Mouse (Mus musculus) T-helper 2 cell (primary cell): ENCODE measurements around the gene Ctss.
"Not testable (repeated sequence)": the region's sequence is repeated elsewhere in the genome, so short reads cannot be mapped to it uniquely, and the experiment has no call there.

Experiments used
- in situ Hi-C: fragments of 300-600 bp; cut with MboI, MseI; formaldehyde crosslinking; loops from one replicate; pipeline ENCODE4 v1.15.1; 2025; ENCODE audit warnings: high pct_unique_total_duplicates

Ctss gene

DNA sequence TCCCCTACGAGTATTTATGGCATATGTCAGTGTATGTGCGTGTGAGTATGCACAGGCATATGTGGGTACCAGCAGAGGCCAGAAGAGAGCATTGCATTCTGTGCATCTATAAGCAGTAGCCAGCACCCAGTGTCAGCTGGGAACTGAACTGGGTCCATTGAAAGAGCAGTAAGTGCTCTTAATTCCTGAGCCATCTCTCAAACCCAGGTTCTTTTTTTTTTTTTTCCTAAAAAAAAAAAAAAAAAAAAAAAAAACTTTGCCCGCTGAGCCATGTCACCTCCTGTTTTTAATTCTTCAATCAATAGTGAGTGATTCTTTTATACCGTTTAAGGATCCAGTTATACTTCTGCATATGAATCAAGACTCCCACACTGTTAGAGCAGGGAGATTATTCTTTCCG is 6.8 kb downstream of the Ctss start:
- in situ Hi-C loops = no loop called here

DNA sequence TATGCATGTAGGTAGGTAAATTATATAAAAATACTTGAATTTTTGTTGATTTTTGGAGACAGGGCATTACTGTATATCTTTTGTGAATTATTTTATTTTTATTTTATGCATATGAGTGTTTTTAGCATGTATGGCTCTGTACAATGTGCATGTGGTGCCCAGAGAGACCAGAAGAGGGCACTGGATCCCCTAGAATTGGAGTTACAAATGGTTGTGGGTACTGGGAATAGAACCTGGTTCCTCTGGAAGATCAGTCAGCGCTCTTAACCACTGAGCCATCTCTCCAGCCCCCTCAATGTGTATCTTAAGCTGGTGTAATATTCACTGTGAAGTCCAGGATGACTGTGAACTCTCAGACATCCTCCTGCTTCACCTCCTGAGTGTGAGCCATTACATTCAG is 8.3 kb downstream of the Ctss start:
- in situ Hi-C loops = no loop called here

DNA sequence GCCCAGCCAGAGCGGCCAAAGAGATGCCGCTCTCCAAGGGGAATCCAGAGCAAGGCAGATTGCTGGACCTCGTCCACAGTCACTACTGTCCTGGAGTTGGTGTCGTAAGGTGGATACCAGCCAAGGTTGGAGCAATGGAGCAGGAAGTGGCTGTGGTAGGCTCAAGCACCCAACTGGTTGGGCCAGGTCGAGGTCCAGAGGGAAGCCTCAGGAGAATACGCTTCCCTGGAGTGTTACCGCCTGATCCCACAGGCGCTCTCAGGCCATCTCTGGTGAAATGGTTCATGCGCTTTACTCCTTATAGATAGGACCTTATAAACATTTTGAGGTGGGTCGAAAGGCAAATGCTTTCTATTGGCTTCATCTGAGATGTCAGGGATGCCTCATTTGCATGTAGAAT is 12.3 kb downstream of the Ctss start:
- in situ Hi-C loops = no loop called here

DNA sequence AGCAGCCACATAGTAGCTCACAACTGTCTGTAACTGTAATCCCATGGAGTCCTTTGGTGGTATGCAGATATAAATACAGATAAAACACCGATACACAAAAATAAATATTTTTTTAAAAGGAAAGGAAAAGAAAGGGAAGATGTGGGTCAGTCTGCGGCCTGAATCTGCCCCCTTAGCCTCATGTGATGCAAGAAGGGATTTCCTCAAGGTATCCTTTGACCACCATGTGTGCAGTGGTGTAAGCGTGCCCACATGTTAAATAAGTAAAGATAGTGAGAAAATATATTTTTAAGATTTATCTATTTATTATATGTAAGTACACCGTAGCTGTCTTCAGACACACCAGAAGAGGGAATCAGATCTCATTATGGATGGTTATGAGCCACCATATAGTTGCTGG is 13.3 kb downstream of the Ctss start:
- in situ Hi-C loops = no loop called here

DNA sequence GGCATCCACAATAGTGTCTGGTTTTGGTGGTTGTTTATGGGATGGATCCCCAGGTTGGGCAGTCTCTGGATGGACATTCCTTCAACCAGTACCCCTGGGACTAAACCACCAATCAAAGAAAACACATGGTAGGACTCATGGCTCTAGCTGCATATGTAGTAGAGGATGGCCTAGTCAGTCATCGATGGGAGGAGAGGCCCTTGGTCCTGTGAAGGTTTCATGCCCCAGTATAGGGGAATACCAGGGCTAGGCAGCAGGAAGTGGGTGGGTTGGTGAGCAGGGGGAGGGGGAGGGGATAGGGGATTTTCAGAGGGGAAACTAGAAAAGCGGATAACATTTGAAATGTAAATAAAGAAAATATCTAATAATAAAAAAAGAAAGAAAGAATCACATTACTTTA is 14.6 kb downstream of the Ctss start:
- in situ Hi-C loops = not testable (repeated sequence)

DNA sequence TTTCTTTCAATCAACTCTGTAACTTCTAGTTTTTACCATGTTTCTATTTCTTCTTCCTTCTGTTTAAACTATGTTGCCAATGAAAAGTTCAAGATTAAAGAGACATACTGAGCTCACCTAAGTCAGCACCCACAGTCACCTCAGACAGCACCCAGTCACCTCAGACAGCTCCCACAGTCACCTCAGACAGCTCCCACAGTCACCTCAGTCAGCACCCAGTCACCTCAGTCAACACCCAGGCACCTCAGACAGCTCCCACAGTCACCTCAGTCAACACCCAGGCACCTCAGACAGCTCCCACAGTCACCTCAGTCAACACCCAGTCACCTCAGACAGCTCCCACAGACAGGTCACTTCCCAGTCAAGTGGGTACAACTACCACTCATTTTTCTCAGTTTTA is 15.6 kb downstream of the Ctss start:
- in situ Hi-C loops = no loop called here

DNA sequence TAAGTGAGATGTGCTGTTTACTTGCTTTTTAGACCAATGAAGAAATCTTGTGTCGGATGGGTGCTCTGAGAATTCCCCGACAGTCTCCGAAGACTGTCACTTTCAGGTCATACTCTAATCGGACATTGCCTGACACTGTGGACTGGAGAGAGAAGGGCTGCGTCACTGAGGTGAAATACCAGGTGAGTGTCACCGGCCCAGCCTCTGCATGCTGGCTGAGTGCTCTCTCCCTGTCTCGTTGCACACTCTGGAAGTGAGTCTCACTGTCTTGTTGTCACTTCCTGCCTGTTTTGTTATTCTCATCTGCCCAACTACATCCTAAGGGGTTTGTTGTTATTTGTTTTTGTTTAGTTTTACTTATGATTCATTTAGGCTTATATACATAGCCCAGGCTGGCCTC is 16.4 kb downstream of the Ctss start:
- in situ Hi-C loops = no loop called here

DNA sequence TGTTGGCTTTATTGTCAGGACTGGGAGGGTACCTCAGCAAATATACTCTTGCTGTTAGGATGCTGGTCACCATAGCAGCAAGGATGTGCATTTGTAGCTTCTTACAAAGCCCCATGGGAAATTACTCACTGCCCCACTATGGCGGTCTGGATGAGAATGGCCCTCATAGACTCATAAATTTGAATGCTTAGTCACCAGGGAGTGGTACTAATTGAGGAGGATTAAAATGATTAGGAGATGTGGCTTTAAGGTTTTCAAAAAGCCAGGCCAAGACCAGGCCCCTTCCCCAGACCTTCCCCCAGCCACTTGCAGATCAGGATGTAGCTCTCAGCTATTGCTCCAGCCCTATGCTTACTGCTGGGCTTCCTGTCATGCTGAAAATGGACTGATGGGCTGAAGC is 23.6 kb downstream of the Ctss start:
- in situ Hi-C loops = no loop called here

DNA sequence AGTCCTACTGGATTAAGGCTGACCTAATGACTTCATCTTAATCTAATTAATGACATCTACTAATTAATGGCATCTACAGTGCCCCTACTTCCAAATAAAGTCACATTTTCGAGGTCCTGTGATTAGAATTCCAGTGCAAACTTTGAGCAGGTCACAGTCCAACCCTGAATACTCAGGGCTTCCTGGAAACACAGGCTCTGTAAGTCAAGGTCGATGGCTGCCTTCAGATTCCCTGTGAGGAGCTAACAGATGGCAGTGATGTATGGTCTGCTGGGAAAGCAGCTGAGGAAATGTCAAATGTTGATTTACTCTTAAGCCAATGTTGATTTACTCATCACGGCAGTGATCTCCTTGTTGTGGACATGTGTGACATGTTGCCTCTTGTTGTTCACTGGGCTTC is 27.4 kb downstream of the Ctss start:
- in situ Hi-C loops = no loop called here

DNA sequence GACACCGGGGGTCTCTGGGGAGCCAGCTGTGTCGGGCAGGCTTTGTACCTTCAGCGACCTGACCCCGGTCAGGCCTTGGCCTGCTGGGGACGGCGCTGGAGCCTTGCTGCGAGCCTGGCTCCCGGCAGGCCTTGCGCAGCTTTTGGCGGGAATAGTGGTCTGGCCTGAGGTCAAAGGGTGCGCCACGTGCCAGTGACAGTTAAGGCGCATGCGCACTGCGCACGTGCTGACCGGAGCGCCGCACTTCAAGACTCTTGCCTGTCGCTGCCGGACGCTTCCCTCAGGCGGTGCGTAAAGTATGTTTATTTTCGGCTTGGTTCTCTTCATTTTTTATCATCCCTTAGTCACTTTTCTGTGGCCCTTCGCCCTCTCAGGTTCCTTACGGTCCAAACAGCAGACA is 32.9 kb downstream of the Ctss start, which contains the start of gene Hormad1:
TSS of gene Hormad1 (plus strand) at position 241 of the 400 bp plus-strand sequence.
- in situ Hi-C loops = no loop called here

DNA sequence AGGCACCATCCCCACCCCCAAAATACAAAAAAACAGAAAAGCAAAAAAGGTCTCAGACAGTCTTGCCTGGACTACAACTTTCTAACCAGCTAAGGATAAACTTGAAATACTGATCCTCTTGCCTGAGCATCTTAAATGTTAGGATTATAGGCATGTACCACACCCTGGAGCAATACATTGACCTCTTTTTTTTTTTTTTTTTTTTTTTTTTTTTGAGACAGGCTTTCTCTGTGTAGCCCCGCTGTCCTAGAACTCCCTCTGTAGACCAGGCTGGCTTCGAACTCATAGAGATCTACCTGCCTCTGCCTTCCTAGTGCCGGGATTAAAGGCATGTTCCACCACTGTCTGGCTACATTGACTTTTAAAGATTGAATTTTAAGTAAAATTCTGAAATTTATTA is 34.2 kb downstream of the Ctss start:
- in situ Hi-C loops = no loop called here

DNA sequence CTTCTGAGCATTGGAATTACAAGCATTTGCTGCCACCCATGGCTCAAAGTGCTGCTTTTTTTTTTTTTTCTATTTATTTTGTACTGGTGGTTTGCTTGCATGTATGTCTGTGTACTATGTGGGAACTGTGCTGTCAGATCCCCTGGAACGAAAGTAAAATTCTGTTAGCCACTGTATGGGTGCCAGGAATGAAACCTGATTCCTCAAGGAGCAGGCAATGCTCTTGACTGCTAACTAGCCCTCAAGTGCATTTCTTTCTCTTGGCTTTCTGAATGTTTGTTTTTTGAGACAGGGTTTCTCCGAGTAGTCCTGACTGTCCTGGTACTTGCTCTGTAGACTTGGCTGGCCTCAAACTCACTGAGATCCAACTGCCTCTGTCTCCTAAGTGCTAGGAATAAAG is 35.2 kb downstream of the Ctss start:
- in situ Hi-C loops = no loop called here

DNA sequence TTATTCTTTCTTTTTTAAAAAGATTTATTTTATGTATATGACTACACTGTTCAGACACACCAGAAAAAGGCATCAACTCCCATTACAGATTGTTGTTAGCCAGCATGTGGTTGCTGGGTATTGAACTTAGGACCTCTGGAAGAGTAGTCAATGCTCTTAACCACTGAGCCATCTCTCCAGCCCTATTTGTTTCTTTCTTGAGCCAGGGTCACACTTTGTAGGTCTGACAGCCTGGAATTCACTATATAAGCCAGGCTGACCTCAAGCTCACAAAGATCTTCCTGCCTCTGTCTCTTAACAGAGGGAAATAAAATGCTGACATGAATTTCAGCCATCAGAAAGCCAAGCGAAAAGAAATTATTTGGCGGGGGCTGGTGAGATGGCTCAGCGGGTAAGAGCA is 43.0 kb downstream of the Ctss start:
- in situ Hi-C loops = no loop called here

DNA sequence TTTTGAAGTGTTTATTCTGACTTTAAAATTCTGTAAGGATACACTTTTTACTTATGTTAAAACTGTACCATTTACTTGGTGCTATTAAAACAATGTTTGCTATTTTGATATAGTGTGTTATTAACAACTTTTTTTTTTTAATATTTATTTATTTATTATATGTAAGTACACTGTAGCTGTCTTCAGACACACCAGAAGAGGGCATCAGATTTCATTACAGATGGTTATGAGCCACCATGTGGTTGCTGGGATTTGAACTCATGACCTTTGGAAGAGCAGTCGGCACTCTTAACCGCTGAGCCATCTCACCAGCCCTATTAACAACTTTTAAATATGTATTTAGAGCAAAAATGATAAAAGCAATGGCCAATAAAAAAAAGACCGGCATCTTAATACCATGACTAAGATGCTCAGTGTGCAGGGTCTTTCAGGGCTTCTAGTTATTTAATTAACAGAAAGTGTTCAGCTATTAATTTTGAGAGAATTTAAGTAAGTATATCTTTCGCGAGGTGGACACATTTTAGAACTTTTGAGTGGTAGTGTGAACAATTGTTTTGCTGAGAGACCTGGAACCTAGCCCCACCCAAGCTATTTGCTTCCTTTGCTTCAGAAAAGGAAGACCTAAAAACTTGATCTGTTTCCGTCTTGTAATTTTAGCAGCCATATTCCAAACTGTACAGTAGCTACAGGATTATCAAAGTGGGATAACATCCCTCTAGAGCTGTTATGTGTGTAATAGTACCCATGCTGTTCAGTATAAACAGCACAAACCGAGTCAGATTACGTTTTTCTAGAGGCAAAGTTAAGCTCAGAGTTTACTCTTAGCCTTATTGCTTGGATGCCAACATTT is 61.4 kb downstream of the Ctss start:
- in situ Hi-C loops = no loop called here

DNA sequence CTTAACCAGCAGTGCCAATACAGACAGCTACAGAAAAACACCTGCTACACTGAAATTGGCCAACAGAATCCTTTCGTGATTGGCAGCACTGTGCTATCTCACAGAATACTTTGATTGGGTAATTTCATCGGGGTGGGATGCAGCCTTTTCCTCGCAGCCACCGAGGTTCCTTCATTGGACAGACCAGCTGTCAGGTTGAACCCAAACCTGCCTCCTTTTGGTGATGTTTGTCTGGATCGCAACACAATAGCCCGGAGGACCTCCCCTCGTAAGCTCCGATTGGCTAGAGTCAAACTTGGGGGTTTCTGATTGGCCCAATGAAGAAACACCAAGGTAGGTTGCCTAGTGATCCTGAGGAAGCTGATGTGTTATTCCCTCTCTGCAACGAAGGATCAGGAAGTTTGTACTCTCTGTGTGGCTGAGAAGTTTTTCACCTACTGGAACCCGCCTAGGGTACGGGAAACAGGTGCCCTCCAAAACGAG is 62.1 kb downstream of the Ctss start, which contains the start of gene Golph3l:
TSS of gene Golph3l (plus strand) at position 331 of the 483 bp plus-strand sequence.
- in situ Hi-C loops = no loop called here

DNA sequence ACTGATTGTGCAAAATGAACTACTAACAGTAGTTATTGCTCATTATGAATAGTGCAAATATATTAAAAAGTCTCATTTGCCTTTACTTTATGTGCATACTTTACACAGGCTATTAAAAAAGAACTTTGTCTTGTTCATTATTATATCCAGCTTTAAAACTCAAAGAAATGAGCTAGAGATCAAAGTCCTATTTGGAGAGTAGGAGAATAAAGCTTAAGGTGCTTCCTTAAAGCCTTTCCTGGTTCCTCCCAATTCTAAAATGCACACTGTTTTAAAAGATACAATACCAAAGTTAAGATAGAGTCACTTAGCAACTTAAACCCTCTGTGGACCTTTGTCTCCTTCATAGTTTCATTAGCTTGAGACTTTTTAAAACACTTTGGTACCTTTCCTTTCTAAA is 72.1 kb downstream of the Ctss start:
- in situ Hi-C loops = no loop called here

DNA sequence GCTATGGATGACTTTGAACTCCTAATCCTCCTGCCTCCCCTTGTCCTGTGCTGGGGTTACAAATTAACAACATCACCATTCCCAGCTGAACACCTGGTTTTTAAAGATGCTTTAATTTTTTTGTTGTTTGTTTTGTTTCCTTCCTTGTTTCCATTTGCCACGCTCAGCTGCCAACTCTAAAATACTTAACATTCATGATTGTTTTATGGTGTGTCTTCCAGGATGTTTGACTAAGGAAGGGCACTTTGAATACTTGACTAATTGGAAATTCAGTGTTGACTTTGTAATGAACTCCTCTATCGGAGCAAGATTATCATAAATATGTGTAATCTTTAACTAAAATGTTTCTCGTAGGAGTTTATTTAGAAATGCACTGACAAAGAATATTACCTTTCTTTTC is 74.7 kb downstream of the Ctss start:
- in situ Hi-C loops = loop anchor here (5.0 kb wide), 1 partner anchor 54 kb away; no protein-coding TSS in a partner anchor
